Mouse (Mus musculus) kidney, adult 2 months (tissue): ENCODE measurements around the gene Ruvbl1. TPM values are rescaled to one million over a fixed set of nuclear protein-coding genes. Genes with fewer than 3 reads are reported as not detected.

Experiments
- DNase-seq: peaks from one replicate; pipeline ENCODE4 v3.0.0; 2021
- H3K27ac ChIP-seq: fragments of 200-500 bp; 2 replicates; pipeline ENCODE4 v1.5.1; 2012; ENCODE audit warnings: low read depth, low read length, control low read depth, inconsistent platforms; ENCODE audit not compliant: insufficient read depth
- H3K27me3 ChIP-seq: fragments of 200-500 bp; replicated peaks from 2 replicates; pipeline ENCODE4 v1.6.1; 2012; ENCODE audit warnings: mild to moderate bottlenecking, moderate library complexity, low read length, inconsistent platforms; ENCODE audit not compliant: control insufficient read depth, insufficient read depth
- H3K36me3 ChIP-seq: fragments of 200-500 bp; 2 replicates; pipeline ENCODE4 v1.6.1; 2012; ENCODE audit warnings: mild to moderate bottlenecking, moderate library complexity, low read length, inconsistent platforms; ENCODE audit not compliant: control insufficient read depth, insufficient read depth
- H3K4me1 ChIP-seq: fragments of 200-500 bp; 2 replicates; pipeline ENCODE4 v1.6.1; 2011; ENCODE audit warnings: low read length; ENCODE audit not compliant: control insufficient read depth, insufficient read depth
- H3K4me3 ChIP-seq: fragments of 200-500 bp; 2 replicates; pipeline ENCODE4 v1.5.1; 2011; ENCODE audit warnings: mild to moderate bottlenecking, low read depth, low read length, control low read depth; ENCODE audit not compliant: insufficient read depth
- CTCF ChIP-seq: fragments of 200-500 bp; conservative IDR thresholded peaks from 2 replicates; pipeline ENCODE4 v1.5.1; 2011; ENCODE audit warnings: low read depth, mild to moderate bottlenecking, control low read depth, low read length, moderate library complexity, mixed read lengths; ENCODE audit not compliant: insufficient read depth, insufficient read length
- POLR2A ChIP-seq: fragments of 200-500 bp; IDR thresholded peaks from one replicate; pipeline ENCODE4 v1.6.1; 2011; ENCODE audit warnings: low read depth, low read length, control low read depth
- WGBS: fragments of 180-500 bp; shearing (Covaris S2); methylation state at CpG from one replicate; pipeline ENCODE4 v1.1.7; 2018; 5-methylcytosine and 5-hydroxymethylcytosine counted together
- polyA plus RNA-seq: library from polyadenylated mRNA; depleted of rRNA; stranded (reverse); fragments of >200 nt; gene quantifications from 2 replicates; pipeline ENCODE4 v1.2.3, GENCODE M21; 2012

The Ruvbl1 gene
- polyA plus RNA-seq, 1 experiment = 22.9 TPM

- Histone ChIP-seq H3K36me3 (no peaks in the 10 kb centered on the region; the same call in 1 of the 2 replicates), H3K4me3 (peak overlapping the region; percentile 49; the same call in 1 of the 2 replicates), H3K27me3 (no peaks in the 10 kb centered on the region), H3K27ac (no peak overlapping the region), H3K4me1 (no peaks in the 10 kb centered on the region)
- 6% methylated on average over 75 of the region's 76 CpGs for WGBS
- TF ChIP-seq POLR2A = no peak
- peak; percentile 57 for TF ChIP-seq CTCF
- peak; percentile 36 for DNase-seq
Measured at GRCm38 (mm10) chr6:88499481-88500404, 34.5 kb downstream of the Ruvbl1 start.

DNA sequence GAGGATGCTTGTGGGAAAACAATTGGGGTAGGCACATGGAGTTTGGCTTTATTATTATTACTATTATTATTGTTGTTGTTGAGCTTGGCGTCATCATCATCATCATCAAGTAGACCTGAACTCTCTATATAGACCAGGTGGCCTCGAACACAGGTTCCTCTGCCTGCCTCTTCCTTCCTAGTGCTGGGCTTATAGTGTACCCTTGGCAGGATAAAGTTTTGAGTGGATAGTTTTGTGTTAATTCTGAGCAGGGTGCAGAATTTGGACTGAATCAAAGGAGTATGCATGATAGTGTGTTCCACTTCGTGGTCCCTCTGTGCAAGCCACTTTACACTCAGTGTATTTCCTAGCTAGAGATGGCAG, 35.2 kb downstream of the Ruvbl1 start:
- DNase-seq = no peak
- Histone ChIP-seq H3K27me3 (no peaks in the 10 kb centered on the region), H3K4me1 (no peaks in the 10 kb centered on the region), H3K27ac (no peak overlapping the region), H3K36me3 (no peaks in the 10 kb centered on the region; the same call in 1 of the 2 replicates), H3K4me3 (peak overlapping the region; percentile 49; the same call in 1 of the 2 replicates)
- 12% methylated on average over 3 of the region's 3 CpGs for whole genome bisulfite sequencing
- no peak for TF ChIP-seq CTCF
- TF ChIP-seq POLR2A = no peak

DNA sequence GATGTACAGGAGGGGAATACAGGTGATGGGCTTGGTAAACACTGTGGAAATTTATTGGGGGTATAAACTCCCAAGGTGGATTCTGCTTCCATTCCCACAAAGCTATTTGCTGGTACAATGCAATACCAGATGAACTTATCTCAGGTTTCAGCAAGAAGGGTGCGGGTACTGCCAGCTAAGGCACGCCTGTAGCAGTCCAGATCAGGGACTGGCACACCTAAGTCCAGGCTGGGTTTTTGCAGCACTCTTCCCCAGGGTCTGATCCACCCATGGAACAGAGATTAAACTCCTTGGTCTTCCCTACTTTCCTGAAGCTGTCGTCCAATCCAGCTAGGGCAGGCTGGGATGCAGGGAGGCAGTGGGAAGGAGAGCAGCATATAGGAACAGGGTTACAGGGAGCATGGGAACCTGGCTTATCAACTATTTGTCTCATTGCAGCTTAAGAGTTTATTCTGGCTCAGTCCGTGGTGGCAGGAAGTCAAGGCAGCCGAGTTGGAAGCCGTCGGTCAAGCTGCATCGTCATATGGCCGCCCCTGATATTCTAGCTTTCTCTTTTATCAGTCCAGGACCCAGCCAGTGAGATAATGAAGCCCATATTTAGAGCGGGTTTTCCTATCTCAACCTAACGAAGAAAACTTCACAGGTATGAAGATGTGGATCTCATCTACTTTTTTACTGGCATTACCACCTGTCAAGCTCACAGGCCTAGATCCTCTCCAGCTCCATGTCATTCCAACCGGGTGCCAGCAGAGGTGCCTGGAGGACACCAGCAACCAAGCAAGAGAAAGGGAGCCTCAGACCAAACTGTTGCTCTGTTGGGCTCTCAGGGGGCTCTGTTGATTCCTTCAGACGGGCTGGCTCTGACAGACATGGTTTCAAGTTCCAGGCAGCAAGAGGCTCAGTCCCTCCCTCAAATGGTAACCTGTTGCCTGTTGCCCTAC, 37.1 kb downstream of the Ruvbl1 start:
- no peaks in the 10 kb centered on the region for H3K27me3 ChIP-seq
- no peak overlapping the region for H3K27ac ChIP-seq
- TF ChIP-seq POLR2A (no peak), CTCF (no peak)
- H3K36me3 ChIP-seq = no peaks in the 10 kb centered on the region; the same call in 1 of the 2 replicates
- H3K4me3 ChIP-seq = no peak overlapping the region
- H3K4me1 ChIP-seq = no peaks in the 10 kb centered on the region
- DNase-seq = no peak
- WGBS = 76% methylated on average over 13 of the region's 13 CpGs

DNA sequence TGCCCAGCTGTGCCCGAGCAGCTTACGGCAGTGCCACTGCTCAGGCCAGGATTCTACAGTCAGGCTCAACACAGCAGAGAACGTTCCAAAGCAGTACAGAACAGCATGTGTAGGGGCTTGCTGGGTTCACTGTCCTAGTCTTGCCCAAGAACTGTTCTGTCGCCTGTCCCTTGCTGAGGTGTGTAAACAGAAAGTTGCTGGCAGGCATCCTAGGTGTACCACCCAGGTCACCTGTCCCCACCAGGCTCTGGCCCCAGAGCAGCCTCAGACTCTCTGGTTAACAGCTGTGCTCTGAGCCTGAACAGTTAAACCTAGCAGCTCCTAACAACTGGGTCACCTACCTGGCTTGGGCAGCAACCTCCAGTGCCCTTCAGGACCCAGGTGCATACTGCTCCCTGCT, 37.8 kb downstream of the Ruvbl1 start:
- Histone ChIP-seq H3K4me1 (no peaks in the 10 kb centered on the region), H3K36me3 (no peaks in the 10 kb centered on the region; the same call in 1 of the 2 replicates), H3K27me3 (no peaks in the 10 kb centered on the region), H3K4me3 (no peak overlapping the region), H3K27ac (no peak overlapping the region)
- DNase-seq = no peak
- WGBS = 89% methylated on average over 4 of the region's 4 CpGs
- TF ChIP-seq CTCF = no peak; the same call in 1 of the 2 replicates
- TF ChIP-seq POLR2A = no peak

- no peak for DNase-seq
- WGBS = 87% methylated on average over 8 of the region's 8 CpGs
Measured at GRCm38 (mm10) chr6:88513984-88514383, 48.8 kb downstream of the Ruvbl1 start.

DNA sequence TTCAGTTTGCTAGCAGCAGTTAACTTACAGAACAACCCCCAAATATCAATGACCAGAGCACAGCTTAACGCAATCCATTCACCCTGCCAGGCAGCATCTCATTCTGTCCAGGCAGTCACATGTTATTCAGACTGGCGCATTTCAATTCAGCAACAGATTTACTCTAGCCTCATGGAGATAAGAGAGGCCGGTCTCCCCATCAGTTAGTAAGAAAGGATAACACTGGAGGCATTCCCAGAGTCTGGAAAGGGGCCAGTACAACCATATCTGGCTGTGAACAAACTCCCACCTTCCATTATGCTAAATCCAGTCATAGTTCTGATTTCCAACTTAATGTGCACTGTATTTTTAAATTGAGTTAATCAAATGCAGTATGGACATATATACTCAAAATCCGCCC, 49.3 kb downstream of the Ruvbl1 start:
- Histone ChIP-seq H3K27me3 (no peaks in the 10 kb centered on the region), H3K4me1 (peaks cover 5% of the 10 kb centered on the region), H3K4me3 (no peak overlapping the region), H3K36me3 (peaks cover 7% of the 10 kb centered on the region), H3K27ac (no peak overlapping the region)
- no peak for DNase-seq
- TF ChIP-seq CTCF = no peak
- TF ChIP-seq POLR2A = no peak
- WGBS = 88% methylated on average over 4 of the region's 4 CpGs

More at GRCm38 (mm10) chr6:88513984-88514383, 48.8 kb downstream of the Ruvbl1 start:
- H3K27me3 ChIP-seq = no peaks in the 10 kb centered on the region
- H3K36me3 ChIP-seq = peaks cover 7% of the 10 kb centered on the region
- H3K27ac ChIP-seq = no peak overlapping the region
- H3K4me3 ChIP-seq = no peak overlapping the region
- TF ChIP-seq CTCF (no peak), POLR2A (no peak)
- H3K4me1 ChIP-seq = peaks cover 5% of the 10 kb centered on the region

- no peak overlapping the region for H3K27ac ChIP-seq
- peaks cover 5% of the 10 kb centered on the region for H3K4me1 ChIP-seq
- DNase-seq = no peak
- no peaks in the 10 kb centered on the region for H3K27me3 ChIP-seq
- no peak for TF ChIP-seq CTCF
- TF ChIP-seq POLR2A = no peak
- no peak overlapping the region for H3K4me3 ChIP-seq
- 77% methylated on average over 8 of the region's 8 CpGs for WGBS
- peaks cover 7% of the 10 kb centered on the region; the same call in 1 of the 2 replicates for H3K36me3 ChIP-seq
Measured at GRCm38 (mm10) chr6:88515971-88516370, 50.8 kb downstream of the Ruvbl1 start.
